Mouse (Mus musculus) ovary, postnatal 10 days (tissue): Measurements from ENCODE around the gene Cadps.

Experiments used
- DNase-seq: peaks from one replicate; pipeline ENCODE4 v3.0.0; 2022; ENCODE audit warnings: low spot score

Gene Cadps

GRCm38 (mm10) chr14:12730979-12731378, 91.9 kb downstream of the Cadps start:
- DNase-seq, result no peak

DNA sequence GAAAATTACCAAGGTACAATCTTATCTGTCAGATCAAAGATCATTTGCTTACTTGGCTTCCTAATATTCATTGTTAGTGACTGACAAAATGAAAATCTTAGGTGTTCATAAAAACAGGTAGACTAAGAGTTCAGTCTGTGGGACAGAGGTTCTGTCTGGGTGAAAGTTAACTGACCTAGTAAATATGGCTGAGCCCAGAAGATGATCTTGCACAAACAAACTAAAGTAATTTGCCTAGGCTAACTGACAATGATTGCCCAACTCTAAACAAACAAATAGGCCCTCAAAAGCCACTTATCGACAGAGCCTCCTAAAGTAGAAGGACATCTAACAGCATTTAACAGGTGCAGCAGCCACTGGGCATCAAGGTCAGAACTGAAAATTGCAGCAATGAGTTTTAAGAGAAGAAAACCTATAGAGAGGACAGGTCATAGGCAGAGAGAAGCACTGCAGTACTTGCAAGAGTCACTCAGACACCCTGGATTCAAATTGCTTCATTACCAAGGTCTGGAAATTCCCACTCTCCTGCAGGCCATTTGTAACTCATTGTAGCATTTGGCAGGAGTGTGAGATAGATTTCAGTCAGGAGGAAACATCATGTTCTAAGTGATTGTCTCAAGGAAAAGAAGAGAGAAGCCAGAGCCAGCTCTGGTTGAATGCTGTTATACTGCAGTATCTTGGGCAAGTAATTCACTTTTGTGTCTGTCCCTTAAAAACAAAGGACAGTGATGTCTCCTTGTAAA, 100.3 kb downstream of the Cadps start:
- DNase-seq, result no peak

- no peak for DNase-seq
Observed at GRCm38 (mm10) chr14:12718766-12719165, 104.1 kb downstream of the Cadps start.

DNA sequence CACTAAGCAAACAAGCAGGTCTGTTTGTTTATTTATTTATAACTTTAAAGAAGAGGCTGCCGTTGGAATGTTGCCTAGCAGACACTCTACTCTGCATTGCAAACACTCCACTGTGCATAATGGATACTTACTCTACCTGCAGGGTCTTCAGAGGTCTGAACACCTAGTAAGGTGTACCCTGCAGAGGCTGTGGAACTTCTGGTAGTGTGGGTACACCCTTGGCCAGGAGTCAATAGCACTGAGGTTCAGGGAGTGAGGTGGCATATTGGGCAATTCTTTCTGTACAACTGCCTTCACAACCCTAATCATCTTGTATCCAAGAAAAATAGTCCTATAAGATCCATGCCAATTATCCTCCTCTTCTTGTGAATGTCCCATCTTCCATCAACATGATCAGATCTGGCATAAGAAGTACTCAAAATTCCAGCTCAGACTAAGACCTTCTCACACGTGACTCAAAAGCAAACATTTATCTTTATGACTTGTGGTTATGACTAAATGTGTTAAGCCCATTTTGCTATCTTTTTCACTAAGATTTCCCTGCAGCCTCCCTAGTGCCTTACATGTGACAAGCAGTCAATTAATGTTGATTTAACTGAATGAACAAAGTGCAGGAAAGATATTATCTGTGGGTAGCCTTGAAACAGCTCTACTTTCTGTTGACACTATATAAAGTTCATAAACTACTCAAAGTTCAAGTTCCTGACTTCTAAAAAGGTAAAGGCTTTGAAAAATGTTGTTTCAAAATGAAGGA, 106.8 kb downstream of the Cadps start:
- no peak for DNase-seq

DNA sequence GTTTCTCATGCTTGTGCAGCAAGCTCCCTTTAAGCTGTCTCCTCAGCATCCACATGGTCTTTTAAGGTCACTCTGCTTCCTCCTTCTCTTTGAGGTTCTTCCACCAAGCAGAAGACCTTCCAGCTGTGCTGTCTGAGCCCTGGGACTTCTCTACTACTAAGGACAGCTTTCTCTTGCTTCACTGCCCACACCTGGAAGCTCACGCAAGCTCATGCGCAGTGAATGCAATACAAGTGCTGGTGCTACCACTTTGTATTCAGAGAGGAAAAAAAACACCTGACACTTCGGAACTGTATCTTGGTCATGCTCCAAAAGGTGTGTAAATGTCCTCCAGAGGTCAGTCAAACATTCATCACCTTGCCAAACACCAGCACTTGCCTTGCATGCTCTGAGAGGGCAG, 115.5 kb downstream of the Cadps start:
- DNase-seq, result no peak

DNA sequence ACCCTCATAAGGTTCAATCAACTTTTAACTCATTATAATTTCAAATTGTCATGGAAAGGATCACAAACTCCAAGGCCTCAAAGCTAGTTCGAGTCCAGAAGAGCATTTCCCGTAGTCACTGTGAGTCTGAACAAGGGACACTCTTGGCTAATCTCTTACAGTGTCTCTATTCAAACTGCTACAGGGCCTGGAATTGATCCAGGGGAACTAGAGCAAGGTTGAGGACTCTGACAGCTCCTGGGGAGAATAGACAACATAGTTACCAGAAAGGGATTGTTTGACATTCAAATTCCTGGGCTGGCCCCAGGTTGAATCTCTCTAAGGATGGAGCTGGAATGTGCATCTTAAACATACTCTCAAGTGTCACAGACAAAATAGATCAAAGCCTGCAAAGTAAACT, 118.4 kb downstream of the Cadps start:
- DNase-seq, result no peak

- DNase-seq, result no peak
Observed at GRCm38 (mm10) chr14:12690201-12690600, 132.7 kb downstream of the Cadps start.

GRCm38 (mm10) chr14:12685015-12685414, 137.9 kb downstream of the Cadps start:
- no peak for DNase-seq

DNA sequence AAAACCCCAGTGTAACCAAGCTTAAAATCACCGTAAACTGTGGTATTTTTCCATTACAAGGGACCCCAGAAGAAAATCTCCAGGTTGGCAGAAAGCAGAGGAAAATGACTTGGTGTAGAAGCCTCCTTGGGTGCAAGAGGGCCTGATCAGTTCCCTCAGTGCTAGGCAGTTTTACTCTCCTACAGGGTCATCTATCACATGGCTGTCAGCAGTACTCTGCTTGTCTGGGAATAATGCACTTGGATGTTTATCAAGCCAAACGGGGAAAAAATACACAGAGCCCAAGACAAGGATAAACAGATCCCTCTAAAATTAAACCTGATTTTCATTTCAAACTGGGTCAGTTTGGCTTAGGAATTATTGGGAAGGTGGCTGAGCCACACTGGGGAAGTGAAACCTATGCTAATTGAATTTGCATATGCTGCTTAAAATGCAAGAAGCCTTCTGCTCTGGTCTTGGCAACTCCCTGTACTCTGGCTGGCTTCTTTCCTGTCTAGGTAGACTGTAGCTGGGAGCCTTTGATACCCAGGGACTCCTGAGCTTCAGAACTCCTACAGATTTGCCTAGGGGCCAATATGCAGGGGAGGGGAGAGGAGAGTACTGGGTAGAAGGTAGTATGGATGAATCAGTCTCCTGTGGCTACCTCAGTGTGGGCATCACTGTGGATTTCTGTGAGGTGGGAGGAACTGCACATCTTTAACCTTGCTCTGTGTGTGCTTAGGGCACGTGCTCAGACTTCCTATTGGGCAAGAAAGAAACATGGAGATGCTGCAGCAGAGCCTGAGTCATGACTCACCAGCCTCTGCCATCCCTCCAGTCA, 141.8 kb downstream of the Cadps start:
- DNase-seq, result no peak

DNA sequence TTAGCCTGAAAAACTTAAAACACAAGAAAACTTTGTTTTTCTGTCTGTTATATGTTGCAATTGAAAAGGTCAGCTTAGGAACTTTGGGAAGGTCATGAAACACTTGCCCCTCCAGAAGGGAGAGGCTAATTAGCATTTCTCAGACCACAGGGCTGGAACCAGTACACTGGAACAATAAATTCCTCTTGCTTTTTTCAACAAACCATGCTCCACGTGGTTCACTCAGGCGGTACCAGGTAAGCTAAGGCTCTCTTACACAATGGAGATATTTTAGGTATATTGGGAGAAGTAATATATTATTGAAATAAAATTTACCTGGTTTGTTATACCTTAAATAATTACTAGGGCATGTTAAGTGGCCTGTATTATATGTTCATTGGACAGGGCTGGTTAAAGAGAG, 161.4 kb downstream of the Cadps start:
- DNase-seq, result no peak

GRCm38 (mm10) chr14:12657351-12657750, 165.5 kb downstream of the Cadps start:
- no peak for DNase-seq

DNA sequence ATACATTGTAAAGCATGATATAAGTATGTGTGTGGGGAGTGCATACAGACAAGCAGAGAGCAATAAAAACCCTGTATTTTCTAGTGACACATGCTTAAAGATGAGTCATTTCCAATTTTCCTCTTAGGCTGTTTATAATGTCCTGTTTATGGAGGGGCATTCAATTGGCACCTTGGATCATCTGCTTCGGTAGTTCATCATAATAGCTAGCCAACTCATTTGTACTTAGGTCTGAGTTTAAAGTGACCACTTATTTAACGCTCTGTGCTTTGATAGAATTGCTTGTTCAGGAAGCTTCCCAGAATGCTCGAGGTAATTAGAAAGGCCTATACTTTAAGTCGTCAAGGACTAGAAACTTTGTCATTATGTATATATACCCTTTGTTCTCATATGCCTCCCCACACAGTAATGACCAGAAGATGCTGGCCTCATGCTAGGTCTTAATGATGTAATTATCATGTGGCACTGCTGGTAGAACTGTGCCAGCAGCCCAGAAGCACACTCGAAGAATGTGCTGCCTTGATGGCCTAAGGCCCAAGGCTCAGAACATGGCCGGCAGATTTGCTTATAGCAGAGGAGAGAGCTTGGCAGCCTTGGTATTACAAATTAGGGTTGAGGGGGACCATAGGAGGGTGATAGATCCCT, 179.9 kb downstream of the Cadps start:
- DNase-seq, result no peak

DNA sequence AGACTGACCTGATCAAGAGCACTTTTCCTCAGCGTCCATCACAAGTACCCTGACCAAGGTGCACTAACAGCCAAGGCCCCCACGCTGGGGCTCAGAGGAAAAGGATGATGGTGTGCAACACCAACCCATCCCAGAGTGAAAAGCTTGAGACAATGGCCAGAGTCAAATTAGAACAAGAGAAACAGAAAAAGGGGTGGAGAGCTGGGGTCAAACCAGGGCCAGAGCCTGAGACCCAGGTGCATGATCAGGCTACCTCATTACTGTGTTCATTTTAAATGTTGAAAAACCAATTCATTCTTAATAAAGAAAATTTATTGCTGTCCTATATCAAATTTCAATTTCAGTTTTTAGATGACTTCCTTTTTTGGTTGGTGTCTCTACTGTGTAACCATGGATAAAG, 184.1 kb downstream of the Cadps start:
- DNase-seq, result no peak

DNA sequence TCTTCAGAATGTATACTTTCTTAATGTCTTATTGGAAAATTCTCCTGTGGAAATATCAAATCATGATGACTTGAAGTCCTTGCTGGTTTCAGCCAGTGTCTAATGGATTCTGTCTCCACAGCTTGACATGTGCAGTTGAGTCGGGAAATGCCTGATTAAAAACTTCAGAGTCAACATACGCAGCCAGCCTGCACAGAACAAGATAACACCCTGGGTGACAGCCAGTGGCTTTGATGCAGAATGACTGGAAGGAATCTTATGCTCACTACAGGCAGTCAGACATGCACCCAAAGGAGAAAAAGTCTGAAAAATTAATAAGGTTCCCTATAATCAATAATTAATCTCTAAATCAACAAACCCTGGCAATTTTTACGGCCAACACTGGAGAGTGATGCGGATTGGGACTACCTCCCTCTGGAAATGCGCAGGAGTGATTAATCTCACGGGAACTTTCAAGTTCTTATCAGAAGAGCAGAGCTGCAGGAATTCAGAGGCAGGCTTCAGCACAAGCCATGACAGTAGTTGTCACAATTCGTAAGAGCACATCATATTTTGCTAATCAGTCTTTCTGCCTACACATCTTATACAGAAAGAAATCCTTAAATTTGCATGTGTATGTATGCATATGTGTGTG, 185.6 kb downstream of the Cadps start:
- DNase-seq, result no peak

GRCm38 (mm10) chr14:12624256-12625130, 198.4 kb downstream of the Cadps start:
- no peak for DNase-seq

DNA sequence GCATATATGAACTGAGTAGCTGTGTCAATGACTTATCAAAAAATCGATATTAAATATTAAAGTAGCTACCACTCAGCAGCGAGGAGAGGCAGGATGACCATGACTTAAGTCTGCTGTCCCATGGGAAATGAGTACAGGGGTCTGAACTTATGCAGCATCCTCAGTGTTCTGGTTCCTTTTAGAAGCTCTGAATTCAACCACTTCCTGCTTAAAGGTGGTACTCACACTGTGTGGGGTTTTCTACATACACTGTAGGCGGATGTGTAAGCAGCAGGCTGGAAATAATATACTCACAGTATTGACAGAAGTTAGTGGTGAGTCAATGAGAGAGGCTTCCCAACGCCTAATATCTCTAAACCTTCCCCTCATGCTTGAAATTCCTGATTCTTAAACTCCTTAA, 215.9 kb downstream of the Cadps start:
- no peak for DNase-seq

DNA sequence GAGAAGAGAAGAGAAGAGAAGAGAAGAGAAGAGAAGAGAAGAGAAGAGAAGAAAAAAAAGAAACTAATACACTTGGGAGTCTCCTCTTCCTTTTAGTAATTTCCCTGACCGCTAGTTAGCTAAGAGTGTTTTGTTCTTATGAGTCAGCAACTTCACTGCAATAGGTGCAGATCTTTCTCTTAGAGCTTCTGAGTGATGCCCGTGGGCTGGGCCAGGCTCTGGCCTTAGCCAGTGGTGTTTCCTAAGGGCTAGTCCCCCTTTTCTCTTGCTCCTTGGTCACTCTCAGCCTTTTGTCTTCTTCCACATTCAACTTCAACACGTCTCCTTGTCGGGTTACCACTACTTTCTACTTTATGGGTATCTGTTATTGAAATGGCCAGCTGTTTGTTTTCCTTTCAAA, 216.7 kb downstream of the Cadps start:
- DNase-seq, result no peak

GRCm38 (mm10) chr14:12602080-12602479, 220.8 kb downstream of the Cadps start:
- no peak for DNase-seq

- no peak for DNase-seq
Observed at GRCm38 (mm10) chr14:12595326-12595725, 227.6 kb downstream of the Cadps start.

GRCm38 (mm10) chr14:12592472-12593075, 230.3 kb downstream of the Cadps start:
- no peak for DNase-seq
